14 mouse cellular contexts compared by ENCODE assay signal in genomic region chr14:31458006-31458405, GRCm38 (mm10). TPM values are rescaled to one million over a fixed set of nuclear protein-coding genes. Genes with fewer than 3 reads are reported as not detected.
DNase-seq lines count a peak whose midpoint lies in the region; ATAC-seq lines count a peak whose summit lies in the region.
"Had no signal": no experiment of that assay in that cellular context is flagged by ENCODE, and none has a peak within 500 bp of the region (broad histone marks: within the 10 kb centered on the region; RNA-seq: fewer than 3 reads in every experiment).

No protein-coding gene starts in this region.

- peak; percentile 33 to 47 for DNase-seq in lung, adult 18-20 months
- no peak for DNase-seq in lung, postnatal 14 days
- DNase-seq in embryo, embryonic 10.5 days (ENCODE audit: low spot score), result peak; percentile 18
- peak; percentile 44 to 60 for DNase-seq in heart, postnatal 10 days
- DNase-seq in lung, postnatal 36 days, result peak; percentile 34
- no peak for DNase-seq in right cerebral cortex, postnatal 25 days
- DNase-seq: cerebellum, adult 11 months; cerebellum, postnatal 36 days; kidney, postnatal 10 days; retina, postnatal 1 day; thymus, adult 2 months had no signal

- ATAC-seq in frontal cortex, adult (ENCODE audit: low TSS enrichment), result no peak
- ATAC-seq: forebrain, embryonic 13.5 days; intestine, embryonic 16.5 days had no signal

- intact Hi-C loops in heart, postnatal 10 days (cut with DNase I), result no loop called here

RNA-seq across cellular contexts. Expression of gene Sh3bp5, which starts 22.1 kb away (rescaled TPM):
- 10 to 100 TPM; 59.7 to 65.1 TPM for total RNA-seq in heart, postnatal 10 days (2021)

RNA-seq across cellular contexts. Expression of gene Eaf1, which starts 36.2 kb away (rescaled TPM):
- 10 to 100 TPM; 14.2 to 15.1 TPM for total RNA-seq in heart, postnatal 10 days (2021)

RNA-seq across cellular contexts. Expression of gene Mettl6, which starts 36.8 kb away (rescaled TPM):
- total RNA-seq in heart, postnatal 10 days (2021), result 10 to 100 TPM; 14.3 to 15.8 TPM

Comparison
In these comparisons a context has a peak if more than half of its experiments do, and no peak if none do; other contexts are left out.
1. DNase-seq: peak in lung, adult 18-20 months (2 of 2), embryo, embryonic 10.5 days (single experiment), heart, postnatal 10 days (2 of 2) and lung, postnatal 36 days (single experiment); none in lung, postnatal 14 days (single experiment) and right cerebral cortex, postnatal 25 days (single experiment).